In the genomic region with DNA sequence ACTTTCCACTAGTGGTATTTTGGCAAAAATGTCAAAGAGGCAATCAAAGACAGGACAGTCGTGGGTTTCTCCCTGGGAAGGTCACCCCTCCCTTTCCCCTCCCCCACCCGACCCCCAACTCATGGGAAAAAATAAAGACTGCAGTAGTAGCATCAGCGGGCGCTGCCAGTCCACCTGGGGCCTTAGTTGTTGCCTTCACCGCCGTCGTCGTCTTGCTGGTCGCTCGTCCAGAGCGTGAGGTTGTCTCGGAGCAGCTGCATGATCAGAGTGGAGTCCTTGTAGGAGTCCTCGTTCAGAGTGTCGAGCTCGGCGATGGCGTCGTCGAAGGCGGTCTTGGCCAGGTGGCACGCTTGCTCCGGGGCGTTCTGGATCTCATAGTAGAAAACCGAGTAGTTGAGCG, we compare ENCODE assay signal across 32 mouse cellular contexts. TPM values are rescaled to one million over a fixed set of nuclear protein-coding genes. Genes with fewer than 3 reads are reported as not detected.
DNase-seq lines count a peak whose midpoint lies in the region; ATAC-seq and TF ChIP-seq lines count a peak whose summit lies in the region.
"Had no signal": no experiment of that assay in that cellular context is flagged by ENCODE, and none has a peak within 500 bp of the region (broad histone marks: within the 10 kb centered on the region; RNA-seq: fewer than 3 reads in every experiment).

No protein-coding gene starts in this region.

- no peak overlapping the region for H3K4me3 ChIP-seq in cerebellum, adult 2 months (replicated peaks; ENCODE audit: insufficient read depth, low read depth, low read length)
- no peak overlapping the region for H3K4me3 ChIP-seq in lung, postnatal 0 days (ENCODE audit: low read depth, low read length)
- H3K4me3 ChIP-seq in brown adipose tissue, adult 24 weeks (ENCODE audit: insufficient read depth, low read depth, low read length), result no peak overlapping the region
- H3K4me3 ChIP-seq: embryonic facial prominence, embryonic 10.5 days; embryonic facial prominence, embryonic 13.5 days; erythroblast, embryonic 14.5 days; forebrain, embryonic 12.5 days; forebrain, embryonic 15.5 days; heart, embryonic 12.5 days; heart, embryonic 15.5 days; hindbrain, embryonic 10.5 days; hindbrain, embryonic 13.5 days; intestine, embryonic 15.5 days had no signal

- H3K4me1 ChIP-seq in cerebellum, adult 2 months (ENCODE audit: control insufficient read depth, insufficient read depth, low read length), result peaks cover 49% of the 10 kb centered on the region
- H3K4me1 ChIP-seq in lung, postnatal 0 days (ENCODE audit: insufficient read depth, low read depth, low read length), result peaks cover 20% of the 10 kb centered on the region; the same call in 1 of the 2 replicates
- peaks cover 44% of the 10 kb centered on the region for H3K4me1 ChIP-seq in brown adipose tissue, adult 24 weeks (ENCODE audit: control insufficient read depth, insufficient read depth, insufficient read length, low read length)
- H3K4me1 ChIP-seq: embryonic facial prominence, embryonic 10.5 days had no signal

- no peak for TF ChIP-seq POLR2A in cerebellum, adult 2 months (IDR thresholded peaks at IDR 0.05; ENCODE audit: borderline replicate concordance, insufficient read depth, low read length)

- no peaks in the 10 kb centered on the region for H3K27me3 ChIP-seq in cerebellum, adult 2 months (ENCODE audit: control insufficient read depth, insufficient read depth, low read length)
- H3K27me3 ChIP-seq in lung, postnatal 0 days (replicated peaks; ENCODE audit: insufficient read depth, low read length), result no peaks in the 10 kb centered on the region
- H3K27me3 ChIP-seq: CH12.LX; embryonic facial prominence, embryonic 13.5 days; forebrain, embryonic 12.5 days; forebrain, embryonic 15.5 days; heart, embryonic 12.5 days; heart, embryonic 15.5 days; hindbrain, embryonic 13.5 days; intestine, embryonic 15.5 days had no signal

- no peak for TF ChIP-seq CTCF in cerebellum, adult 2 months (IDR thresholded peaks at IDR 0.05; ENCODE audit: borderline replicate concordance, insufficient read depth, low read depth, low read length)
- no peak for TF ChIP-seq CTCF in lung, postnatal 0 days (IDR thresholded peaks at IDR 0.05)

- no peak for TF ChIP-seq EP300 in lung, postnatal 0 days (IDR thresholded peaks at IDR 0.05)

- peak; percentile 22 to 34 for DNase-seq in cerebellum, adult 2 months
- DNase-seq in cerebellum, adult 18-20 months, result no peak
- DNase-seq in heart, adult 11 months, result peak; percentile 93
- no peak for DNase-seq in heart, adult 18-20 months
- DNase-seq in lung, postnatal 0 days (ENCODE audit: low spot score), result no peak
- DNase-seq in lung, postnatal 36 days, result no peak
- DNase-seq in ovary, adult 18-20 months (ENCODE audit: low spot score), result no peak
- DNase-seq: adrenal gland, adult 2 months; adrenal gland, postnatal 25 days; B cell, adult 2 months; cerebellum, adult 11 months; cerebellum, adult 9-10 months; cerebellum, postnatal 25 days; embryo, embryonic 11 days; gastrocnemius, postnatal 14 days; heart, postnatal 10 days; heart, postnatal 36 days; kidney, adult 11 months had no signal

- no peak for ATAC-seq in lung, postnatal 0 days
- ATAC-seq: forebrain, embryonic 15.5 days; hindbrain, embryonic 16.5 days; intestine, embryonic 15.5 days had no signal

- 76% methylated on average over 25 of the region's 25 CpGs for WGBS in cerebellum, adult 2 months
- WGBS in lung, postnatal 0 days, result 86% methylated on average over 25 of the region's 25 CpGs

- H3K9me3 ChIP-seq in lung, postnatal 0 days (ENCODE audit: low read length), result no peaks in the 10 kb centered on the region
- H3K9me3 ChIP-seq: embryonic facial prominence, embryonic 10.5 days; embryonic facial prominence, embryonic 13.5 days; forebrain, embryonic 12.5 days; forebrain, embryonic 15.5 days; heart, embryonic 12.5 days; heart, embryonic 15.5 days; hindbrain, embryonic 10.5 days; hindbrain, embryonic 13.5 days; intestine, embryonic 15.5 days had no signal

- no peak overlapping the region for H3K4me2 ChIP-seq in lung, postnatal 0 days (replicated peaks; ENCODE audit: low read depth, low read length)
- H3K4me2 ChIP-seq: embryonic facial prominence, embryonic 13.5 days; forebrain, embryonic 12.5 days; forebrain, embryonic 15.5 days; heart, embryonic 12.5 days; heart, embryonic 15.5 days; hindbrain, embryonic 13.5 days; intestine, embryonic 15.5 days had no signal

- no peak overlapping the region for H3K9ac ChIP-seq in lung, postnatal 0 days (replicated peaks; ENCODE audit: low read depth)
- H3K9ac ChIP-seq: embryonic facial prominence, embryonic 13.5 days; forebrain, embryonic 12.5 days; forebrain, embryonic 15.5 days; heart, embryonic 12.5 days; heart, embryonic 15.5 days; hindbrain, embryonic 13.5 days; intestine, embryonic 15.5 days had no signal

- H3K27ac ChIP-seq in cerebellum, adult 2 months (ENCODE audit: insufficient read depth, low read length), result no peak overlapping the region
- peak overlapping the region; percentile 78; the same call in 1 of the 2 replicates for H3K27ac ChIP-seq in lung, postnatal 0 days (ENCODE audit: low read length)
- peak overlapping the region; percentile 88; the same call in 1 of the 2 replicates for H3K27ac ChIP-seq in brown adipose tissue, adult 24 weeks (replicated peaks; ENCODE audit: low read depth, low read length)
- H3K27ac ChIP-seq: embryonic facial prominence, embryonic 10.5 days; embryonic facial prominence, embryonic 13.5 days; forebrain, embryonic 12.5 days; forebrain, embryonic 15.5 days; heart, embryonic 15.5 days; hindbrain, embryonic 10.5 days; hindbrain, embryonic 13.5 days; intestine, embryonic 15.5 days had no signal

- peaks cover 10% of the 10 kb centered on the region for H3K36me3 ChIP-seq in lung, postnatal 0 days (ENCODE audit: insufficient read depth, low read length)

RNA-seq across cellular contexts. Expression of a gene that starts 23.1 kb away (rescaled TPM):
- 42.9 and 49.2 TPM in 2 replicates for polyA plus RNA-seq in cerebellum, adult 2 months (2012; rRNA removed)
- 100 to 1,000 TPM; 501 to 698 TPM for total RNA-seq in heart, adult 18-20 months (2021)
- 198 and 248 TPM in 2 replicates for polyA plus RNA-seq in lung, postnatal 0 days (2015; fragmentation: Nextera tagmentation; extraction: Ambion mirVana)
- 233 and 423 TPM in 2 replicates for polyA plus RNA-seq in brown adipose tissue, adult 24 weeks (2012; ENCODE audit: insufficient read depth, insufficient read length, missing spikeins)
- total RNA-seq: MEL had no signal

RNA-seq across cellular contexts. Expression of a gene that starts 23.6 kb away (rescaled TPM):
- polyA plus RNA-seq in cerebellum, adult 2 months (2012; rRNA removed), result 445 and 493 TPM in 2 replicates
- total RNA-seq in heart, adult 18-20 months (2021), result 100 to 1,000 TPM; 285 to 287 TPM
- 75.5 and 87.5 TPM in 2 replicates for polyA plus RNA-seq in lung, postnatal 0 days (2015; fragmentation: Nextera tagmentation; extraction: Ambion mirVana)
- polyA plus RNA-seq in brown adipose tissue, adult 24 weeks (2012; ENCODE audit: insufficient read depth, insufficient read length, missing spikeins), result 499 and 545 TPM in 2 replicates

Comparison
In these comparisons a context has a peak if more than half of its experiments do, and no peak if none do; other contexts are left out.
1. DNase-seq: peak in cerebellum, adult 2 months (2 of 2) and heart, adult 11 months (single experiment); none in cerebellum, adult 18-20 months (0 of 2), heart, adult 18-20 months (0 of 2), lung, postnatal 0 days (single experiment), lung, postnatal 36 days (single experiment) and ovary, adult 18-20 months (single experiment).